Mouse (Mus musculus) lung, postnatal 0 days (tissue): ENCODE data around the gene Col23a1. TPM values are rescaled to one million over a fixed set of nuclear protein-coding genes. Genes with fewer than 3 reads are reported as not detected.
A peak's percentile ranks its signal among the peaks of the same experiment; 100 is the strongest.
"Not testable (repeated sequence)": the region's sequence is repeated elsewhere in the genome, so short reads cannot be mapped to it uniquely, and the experiment has no call there.

Experiments
- ATAC-seq: fragments of 200-750 bp; cut with Nextera tagmentation; 2 replicates; pipeline ENCODE4 v1.8.0; 2017; ENCODE audit warnings: moderate library complexity
- DNase-seq: peaks from one replicate; pipeline ENCODE4 v3.0.0-alpha.2; 2016; ENCODE audit warnings: low spot score
- H3K27ac ChIP-seq: fragments of 300-500 bp; sonication (generic); 2 replicates; pipeline ENCODE4 v1.5.1; 2014; ENCODE audit warnings: antibody characterized with exemption, mild to moderate bottlenecking, low read length, mixed read lengths
- H3K27me3 ChIP-seq: fragments of 300-500 bp; sonication (generic); replicated peaks from 2 replicates; pipeline ENCODE4 v1.6.1; 2014; ENCODE audit warnings: low read length, mixed read lengths; ENCODE audit not compliant: insufficient read depth
- H3K36me3 ChIP-seq: fragments of 300-500 bp; sonication (generic); 2 replicates; pipeline ENCODE4 v1.6.1; 2014; ENCODE audit warnings: low read length, mixed read lengths; ENCODE audit not compliant: insufficient read depth
- H3K4me1 ChIP-seq: fragments of 300-500 bp; sonication (generic); 2 replicates; pipeline ENCODE4 v1.6.1; 2014; ENCODE audit warnings: antibody characterized with exemption, low read depth, low read length, mixed read lengths; ENCODE audit not compliant: insufficient read depth
- H3K4me2 ChIP-seq: fragments of 300-500 bp; sonication (generic); replicated peaks from 2 replicates; pipeline ENCODE4 v1.6.1; 2014; ENCODE audit warnings: low read depth, mild to moderate bottlenecking, low read length, moderate library complexity, mixed read lengths
- H3K4me3 ChIP-seq: fragments of 300-500 bp; sonication (generic); 2 replicates; pipeline ENCODE4 v1.5.1; 2014; ENCODE audit warnings: low read depth, low read length
- H3K9ac ChIP-seq: fragments of 300-500 bp; sonication (generic); replicated peaks from 2 replicates; pipeline ENCODE4 v1.6.1; 2014; ENCODE audit warnings: low read depth, mild to moderate bottlenecking
- H3K9me3 ChIP-seq: fragments of 300-500 bp; sonication (generic); 2 replicates; pipeline ENCODE4 v1.6.1; 2016; ENCODE audit warnings: low read length, mixed read lengths
- CTCF ChIP-seq: IDR thresholded peaks from 2 replicates; pipeline ENCODE4 v1.5.1; 2016; ENCODE audit warnings: antibody characterized with exemption, mild to moderate bottlenecking
- EP300 ChIP-seq: IDR thresholded peaks from 2 replicates; pipeline ENCODE4 v1.6.1; 2016; ENCODE audit warnings: antibody characterized with exemption, mild to moderate bottlenecking, control low read depth
- WGBS: fragments of 180-500 bp; shearing (Covaris S2); extraction: QIAGEN DNeasy Blood & Tissue Kit; methylation state at CpG from one replicate; pipeline ENCODE4 v1.1.7; 2014; 5-methylcytosine and 5-hydroxymethylcytosine counted together
- polyA plus RNA-seq: library from polyadenylated mRNA; unstranded; fragments of >200 nt; fragmentation: Nextera tagmentation; extraction: Ambion mirVana; gene quantifications from 2 replicates; pipeline ENCODE4 v1.2.1, GENCODE M21; 2015

Gene Col23a1
- polyA plus RNA-seq, 1 experiment from 2014 or later, result 17.2 TPM

GRCm38 (mm10) chr11:51607096-51607738 lies 317.5 kb downstream of the Col23a1 start:
- Histone ChIP-seq H3K4me2 (peak overlapping the region; percentile 68), H3K27ac (peak overlapping the region; percentile 96), H3K9me3 (no peaks in the 10 kb centered on the region), H3K36me3 (peaks cover 12% of the 10 kb centered on the region; the same call in 1 of the 2 replicates), H3K4me3 (peak overlapping the region; percentile 93), H3K27me3 (no peaks in the 10 kb centered on the region), H3K4me1 (no peaks in the 10 kb centered on the region; the same call in 1 of the 2 replicates), H3K9ac (peak overlapping the region; percentile 72)
- 7% methylated on average over 15 of the region's 15 CpGs for WGBS
- ATAC-seq (peak; percentile 23), DNase-seq (no peak)
- TF ChIP-seq CTCF, result no peak

DNA sequence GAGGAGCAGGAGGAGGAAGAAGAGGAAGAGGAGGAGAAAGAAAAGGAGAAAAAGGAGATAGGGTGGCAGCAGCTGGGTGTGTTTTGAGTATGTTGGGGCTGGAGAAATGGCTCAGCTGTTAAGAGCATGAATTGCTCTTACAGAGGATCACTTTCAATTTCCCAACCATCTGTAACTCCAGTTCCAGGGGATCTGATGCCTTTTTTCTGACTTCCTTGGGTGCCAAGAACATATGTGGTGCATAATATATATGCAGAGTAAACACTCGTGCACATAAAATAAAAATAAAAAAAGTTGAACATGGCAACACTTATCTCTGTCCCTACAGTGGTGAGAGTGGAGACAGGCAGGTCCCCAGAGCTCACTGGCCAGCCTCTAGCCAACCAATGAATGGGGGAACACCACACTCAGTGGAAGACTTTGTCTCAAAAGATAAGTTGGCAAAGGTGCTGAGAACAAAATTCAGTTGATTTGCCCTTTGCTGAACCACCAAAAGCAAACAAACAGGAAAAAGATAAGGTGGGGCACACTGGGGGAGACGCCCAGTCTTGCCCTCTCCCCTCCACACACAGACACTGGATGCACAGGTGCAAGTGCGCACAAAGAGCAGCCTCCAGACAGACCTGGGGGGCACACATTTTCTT lies 319.7 kb downstream of the Col23a1 start:
- no peak overlapping the region for H3K27ac ChIP-seq

DNA sequence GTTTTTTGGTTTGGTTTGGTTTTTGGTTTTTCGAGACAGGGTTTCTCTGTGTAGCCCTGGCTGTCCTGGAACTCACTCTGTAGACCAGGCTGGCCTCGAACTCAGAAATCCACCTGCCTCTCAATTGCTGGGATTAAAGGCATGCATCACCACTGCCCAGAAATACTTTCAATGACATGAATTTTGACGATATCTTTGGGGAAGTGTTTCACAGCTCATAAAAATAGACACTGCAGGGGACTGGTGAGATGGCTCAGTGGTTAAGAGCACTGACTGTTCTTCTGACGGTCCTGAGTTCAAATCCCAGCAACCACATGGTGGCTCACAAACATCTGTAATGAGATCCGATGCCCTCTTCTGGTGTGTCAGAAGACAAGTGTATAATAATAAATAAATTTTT lies 320.2 kb downstream of the Col23a1 start:
- not testable (repeated sequence) for DNase-seq, H3K27ac ChIP-seq, H3K4me1 ChIP-seq, ATAC-seq, H3K4me3 ChIP-seq, H3K36me3 ChIP-seq, H3K27me3 ChIP-seq, H3K9me3 ChIP-seq, H3K9ac ChIP-seq, H3K4me2 ChIP-seq
- WGBS, result 77% methylated on average over 5 of the region's 5 CpGs

More for the DNA sequence above, 319.7 kb downstream of the Col23a1 start:
- 55% methylated on average over 3 of the region's 3 CpGs for WGBS
- Histone ChIP-seq H3K4me1 (peaks cover 2% of the 10 kb centered on the region), H3K9ac (no peak overlapping the region), H3K4me3 (no peak overlapping the region), H3K9me3 (no peaks in the 10 kb centered on the region), H3K4me2 (no peak overlapping the region), H3K27me3 (no peaks in the 10 kb centered on the region), H3K36me3 (no peaks in the 10 kb centered on the region; the same call in 1 of the 2 replicates)
- ATAC-seq, result no peak
- TF ChIP-seq CTCF (no peak), EP300 (no peak)
- DNase-seq, result no peak

DNA sequence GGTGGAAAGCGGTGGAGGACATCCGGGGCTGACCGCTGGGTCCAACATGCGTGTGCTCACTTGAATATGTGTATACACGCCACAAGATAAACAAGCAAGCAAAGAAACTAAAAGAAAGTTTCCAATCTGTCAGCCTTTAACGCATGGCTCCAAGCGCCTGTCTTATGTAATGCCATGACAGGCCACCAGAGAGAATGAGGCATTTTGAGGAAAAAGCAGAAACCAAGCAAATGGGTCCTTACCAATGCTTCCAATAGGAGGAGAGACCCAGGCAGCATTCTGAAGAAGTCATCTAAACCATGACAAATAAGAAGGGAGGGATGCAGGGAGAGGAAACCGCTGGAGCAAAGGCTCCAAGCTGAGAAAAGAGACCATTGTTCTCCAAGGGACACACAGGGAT lies 324.5 kb downstream of the Col23a1 start:
- H3K9ac ChIP-seq, result no peak overlapping the region
- 69% methylated on average over 8 of the region's 8 CpGs for WGBS
- TF ChIP-seq EP300, result no peak
- H3K4me3 ChIP-seq, result no peak overlapping the region
- H3K4me1 ChIP-seq, result peaks cover 9% of the 10 kb centered on the region; the same call in 1 of the 2 replicates
- DNase-seq, result no peak
- H3K4me2 ChIP-seq, result no peak overlapping the region
- no peaks in the 10 kb centered on the region for H3K27me3 ChIP-seq
- H3K9me3 ChIP-seq, result no peaks in the 10 kb centered on the region
- peak overlapping the region; percentile 96 for H3K27ac ChIP-seq
- H3K36me3 ChIP-seq, result no peaks in the 10 kb centered on the region
- no peak for ATAC-seq

- H3K27me3 ChIP-seq, result no peaks in the 10 kb centered on the region
- DNase-seq (peak; percentile 93), ATAC-seq (peak; percentile 47)
- no peaks in the 10 kb centered on the region for H3K9me3 ChIP-seq
- TF ChIP-seq EP300 (peak; percentile 75), CTCF (no peak)
- peak overlapping the region; percentile 58 for H3K4me2 ChIP-seq
- H3K36me3 ChIP-seq, result no peaks in the 10 kb centered on the region
- peak overlapping the region; percentile 96 for H3K27ac ChIP-seq
- peak overlapping the region; percentile 26 for H3K4me3 ChIP-seq
- H3K4me1 ChIP-seq, result peaks cover 10% of the 10 kb centered on the region
- H3K9ac ChIP-seq, result peak overlapping the region; percentile 32; the same call in 1 of the 2 replicates
- 10% methylated on average over 7 of the region's 7 CpGs for WGBS
These were observed 325.4 kb downstream of the Col23a1 start for GRCm38 (mm10) chr11:51615129-51615528.

DNA sequence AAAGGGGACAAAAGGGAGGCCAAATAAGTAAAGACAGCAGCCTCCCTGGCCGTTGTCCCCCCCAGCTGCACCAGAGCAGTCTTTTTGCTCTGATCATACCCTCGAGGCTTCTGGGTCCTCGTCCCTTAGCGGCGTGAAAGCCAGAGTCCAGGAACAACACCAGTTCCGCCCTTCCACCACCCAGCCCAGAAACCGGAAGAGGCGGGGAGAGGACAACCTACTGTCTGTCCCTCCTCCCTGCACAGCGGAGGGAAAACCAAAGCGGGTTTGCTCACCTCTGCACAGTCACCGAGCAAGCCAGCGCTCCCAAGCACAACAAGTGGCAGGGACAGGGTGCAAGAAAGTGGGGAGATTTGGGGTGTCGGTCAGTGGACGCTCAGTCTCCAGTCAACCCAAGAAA lies 325.9 kb downstream of the Col23a1 start:
- no peaks in the 10 kb centered on the region for H3K9me3 ChIP-seq
- H3K27ac ChIP-seq, result peak overlapping the region; percentile 96
- no peak for TF ChIP-seq EP300
- peak; percentile 2; the same call in 1 of the 2 replicates for TF ChIP-seq CTCF
- DNase-seq (peak; percentile 94), ATAC-seq (peak; percentile 76)
- H3K4me3 ChIP-seq, result peak overlapping the region; percentile 26
- peak overlapping the region; percentile 58 for H3K4me2 ChIP-seq
- H3K36me3 ChIP-seq, result no peaks in the 10 kb centered on the region
- under 1% methylated on average over 14 of the region's 14 CpGs for WGBS
- no peaks in the 10 kb centered on the region for H3K27me3 ChIP-seq
- peak overlapping the region; percentile 32 for H3K9ac ChIP-seq
- peaks cover 15% of the 10 kb centered on the region for H3K4me1 ChIP-seq

GRCm38 (mm10) chr11:51616113-51616512 lies 326.4 kb downstream of the Col23a1 start:
- WGBS, result 77% methylated on average over 5 of the region's 7 CpGs
- peak overlapping the region; percentile 58 for H3K4me2 ChIP-seq
- H3K27ac ChIP-seq, result peak overlapping the region; percentile 96
- 0 out of 2 replicates have a peak overlapping the region, but pooled peaks have one; percentile 26 for H3K4me3 ChIP-seq
- H3K9me3 ChIP-seq, H3K36me3 ChIP-seq, ATAC-seq, H3K9ac ChIP-seq, DNase-seq, H3K27me3 ChIP-seq: not testable (repeated sequence)
- H3K4me1 ChIP-seq, result peaks cover 16% of the 10 kb centered on the region
